Comparison of ENCODE assay signal across 12 mouse cellular contexts in genomic region chr8:114670801-114671200, GRCm38 (mm10).
"Had no signal": no experiment of that assay in that cellular context is flagged by ENCODE, and none has a peak within 500 bp of the region (broad histone marks: within the 10 kb centered on the region; RNA-seq: fewer than 3 reads in every experiment).

No protein-coding gene starts in this region.

- H3K4me2 ChIP-seq: limb, embryonic 13.5 days; liver, embryonic 11.5 days; liver, embryonic 15.5 days; midbrain, embryonic 11.5 days; midbrain, embryonic 15.5 days; neural tube, embryonic 12.5 days had no signal

- DNase-seq: kidney, adult 9 months; thymus, postnatal 4 days had no signal

- H3K9ac ChIP-seq: limb, embryonic 13.5 days; liver, embryonic 15.5 days; midbrain, embryonic 15.5 days; neural tube, embryonic 12.5 days had no signal

- H3K27ac ChIP-seq: layer of hippocampus, adult 2 months; limb, embryonic 13.5 days; liver, embryonic 15.5 days; macrophage; midbrain, embryonic 15.5 days; neural tube, embryonic 12.5 days had no signal

- H3K27me3 ChIP-seq: liver, embryonic 15.5 days; megakaryocyte, embryonic 14.5 days; midbrain, embryonic 15.5 days; neural tube, embryonic 12.5 days had no signal

- H3K9me3 ChIP-seq: limb, embryonic 13.5 days; liver, embryonic 15.5 days; midbrain, embryonic 15.5 days; neural tube, embryonic 12.5 days had no signal

- H3K36me3 ChIP-seq: limb, embryonic 13.5 days; liver, embryonic 15.5 days; midbrain, embryonic 15.5 days; neural tube, embryonic 12.5 days had no signal

- ATAC-seq: intestine, postnatal 0 days; midbrain, embryonic 15.5 days had no signal

- H3K4me1 ChIP-seq: liver, embryonic 15.5 days; megakaryocyte, embryonic 14.5 days; midbrain, embryonic 15.5 days; neural tube, embryonic 12.5 days had no signal

- H3K4me3 ChIP-seq: layer of hippocampus, adult 2 months; limb, embryonic 13.5 days; liver, embryonic 15.5 days; megakaryocyte, embryonic 14.5 days; midbrain, embryonic 15.5 days; neural tube, embryonic 12.5 days had no signal
